Mouse (Mus musculus): ENCODE measurements around the gene Pebp1.

- TF ChIP-seq MAX (IDR thresholded peaks at IDR 0.05; ENCODE audit: low read length) (no peak), RAD21 (IDR thresholded peaks at IDR 0.05; ENCODE audit: low read depth, low read length) (no peak), ZNF384 (IDR thresholded peaks at IDR 0.05; ENCODE audit: low read depth, low read length) (no peak), MYC (IDR thresholded peaks at IDR 0.05; ENCODE audit: low read depth, low read length) (no peak), GATA1 (IDR thresholded peaks at IDR 0.05; ENCODE audit: low read depth, low read length) (no peak)
Observed at GRCm38 (mm10) chr5:117245170-117245569, 42.3 kb downstream of the Pebp1 start.
